Mouse (Mus musculus): ENCODE measurements around the gene Ereg.

- TF ChIP-seq POLR2A (IDR thresholded peaks at IDR 0.05; ENCODE audit: borderline replicate concordance, control insufficient read depth, low read depth, low read length) (no peak), CTCF (IDR thresholded peaks at IDR 0.05; ENCODE audit: control insufficient read depth, insufficient read depth, low read length) (no peak)
Observed at GRCm38 (mm10) chr5:91113967-91114366, 39.5 kb downstream of the Ereg start.

All from bone marrow, adult 2 months (tissue).